Mouse (Mus musculus) lung, postnatal 36 days (tissue): ENCODE data around the gene Fads6.

ENCODE experiments used
- DNase-seq: peaks from one replicate; pipeline ENCODE4 v3.0.0; 2022; ENCODE audit warnings: mixed read lengths

Gene Fads6

DNA sequence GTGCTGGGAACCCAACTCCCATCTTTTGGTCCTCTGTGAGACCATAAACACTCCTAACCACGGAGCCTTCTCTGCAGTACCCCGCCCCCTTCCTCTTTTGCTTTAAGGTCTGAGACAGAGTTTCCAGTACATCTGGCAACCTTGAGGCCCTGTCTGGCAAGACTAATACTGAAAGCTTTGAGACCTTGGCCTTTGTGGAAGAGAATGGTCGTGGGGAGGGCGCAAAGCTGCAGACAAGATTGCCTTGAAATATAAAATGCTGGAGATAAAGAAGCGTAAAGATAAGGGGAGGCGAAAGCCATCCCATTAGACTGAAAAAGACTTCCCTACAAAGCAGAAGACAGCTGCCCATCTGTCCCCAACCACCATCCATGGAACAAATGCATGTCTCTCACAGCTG lies 22.0 kb downstream of the Fads6 start:
- DNase-seq, result no peak

DNA sequence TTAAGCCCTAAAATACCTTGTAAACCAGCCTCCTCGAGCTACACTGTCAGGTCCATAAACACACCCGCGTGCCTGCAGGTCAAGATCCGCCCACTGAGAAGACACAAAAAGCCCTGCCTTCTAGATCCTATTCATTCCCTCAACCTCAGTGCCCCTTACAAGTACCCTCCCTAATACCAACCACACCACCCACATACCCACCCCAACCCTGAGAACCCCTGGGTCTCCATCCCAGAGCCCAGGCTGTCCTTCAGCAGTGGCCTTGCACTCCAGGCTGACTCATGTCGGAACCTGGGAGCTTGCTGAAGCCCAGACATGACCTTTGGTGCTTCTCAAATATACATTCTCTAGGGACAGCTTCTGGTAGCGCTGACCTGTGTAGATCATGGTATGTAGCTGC lies 22.7 kb downstream of the Fads6 start:
- no peak for DNase-seq

DNA sequence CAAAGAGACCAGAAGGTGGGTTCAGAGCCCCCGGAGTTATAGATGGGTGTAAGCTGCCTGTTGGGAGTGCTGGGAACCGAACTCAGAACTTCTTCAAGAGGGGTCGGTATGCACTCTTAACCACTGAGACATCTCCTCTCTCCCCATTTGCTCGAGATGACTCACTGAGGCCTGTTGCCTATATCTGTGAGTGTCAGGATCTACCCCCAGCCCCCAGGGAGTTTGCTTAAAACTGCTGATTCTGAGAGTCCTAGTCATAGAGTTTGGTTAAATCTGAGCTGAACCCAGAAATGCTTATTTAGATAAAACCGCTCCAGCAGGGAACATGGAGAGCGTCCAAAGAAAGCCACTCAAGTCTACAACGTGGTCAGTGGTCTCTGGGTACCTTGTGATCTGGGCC lies 23.3 kb downstream of the Fads6 start:
- no peak for DNase-seq

DNA sequence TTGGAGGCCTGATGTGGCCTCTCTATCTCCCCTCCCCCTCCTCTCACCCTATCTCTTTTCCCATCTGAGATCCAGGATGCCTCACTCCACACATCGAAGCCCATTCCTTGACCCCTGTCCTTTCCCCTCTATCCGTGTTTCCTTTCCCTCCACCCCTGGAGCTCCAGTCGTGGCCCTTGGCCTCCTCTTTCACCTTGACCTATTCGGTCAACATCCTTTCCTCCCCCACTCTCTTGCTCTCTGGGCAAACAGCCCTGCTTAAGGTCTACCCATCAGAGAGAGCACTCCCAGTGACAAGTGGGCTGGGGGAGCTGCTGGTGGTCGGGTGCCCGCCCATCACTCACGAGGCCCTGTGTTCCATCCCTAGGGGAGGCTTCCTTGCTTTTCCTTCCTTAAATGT lies 23.7 kb downstream of the Fads6 start:
- DNase-seq, result no peak

DNA sequence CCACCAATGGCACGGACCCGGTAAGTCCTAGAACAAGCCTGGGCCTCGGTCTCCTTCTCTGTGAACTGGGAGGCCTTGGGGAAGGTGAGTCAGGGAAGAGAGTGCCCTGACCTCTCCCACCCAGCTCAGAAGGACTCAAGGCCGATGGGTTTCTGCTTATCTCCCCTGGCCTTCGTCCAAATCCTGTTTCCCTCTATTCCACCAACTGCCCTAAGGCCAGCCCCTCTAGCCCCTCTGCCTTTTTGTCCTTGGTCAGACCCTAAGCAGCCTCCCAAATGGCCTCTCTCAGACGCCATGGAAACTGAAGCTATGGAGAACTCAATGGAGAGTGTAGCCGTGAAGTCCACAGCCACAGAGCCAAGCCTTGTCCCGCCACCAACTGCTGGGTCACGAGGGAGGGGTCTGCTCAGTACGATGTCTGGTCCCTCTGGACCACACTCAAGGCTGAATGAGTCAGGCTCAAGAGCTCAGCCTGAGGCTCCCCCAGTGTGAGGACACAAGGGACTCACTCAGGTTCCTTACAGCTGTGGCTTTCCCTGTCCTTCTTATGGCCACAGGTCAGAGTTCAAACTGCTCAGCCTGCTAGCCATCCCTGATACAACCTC lies 24.5 kb downstream of the Fads6 start:
- DNase-seq, result no peak

DNA sequence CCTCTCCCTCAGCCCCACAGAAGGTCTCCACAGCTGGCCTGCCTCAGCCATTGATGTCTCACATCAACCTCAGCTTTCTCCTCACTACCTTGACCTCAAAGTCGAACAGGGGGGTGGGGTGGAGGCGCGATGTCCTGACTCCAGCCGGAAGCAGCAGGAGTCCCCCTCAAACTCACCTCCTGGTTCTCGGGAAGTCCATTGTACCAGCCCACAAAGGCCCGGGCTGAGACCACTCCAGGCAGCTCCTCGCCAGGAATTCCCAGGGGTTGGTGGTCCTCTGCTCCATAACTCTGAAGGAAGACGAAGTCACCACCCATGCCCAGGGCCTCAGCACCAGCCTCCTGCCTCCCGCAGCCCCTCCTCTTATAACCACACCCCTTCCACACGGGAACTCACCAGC lies 26.0 kb downstream of the Fads6 start:
- no peak for DNase-seq

DNA sequence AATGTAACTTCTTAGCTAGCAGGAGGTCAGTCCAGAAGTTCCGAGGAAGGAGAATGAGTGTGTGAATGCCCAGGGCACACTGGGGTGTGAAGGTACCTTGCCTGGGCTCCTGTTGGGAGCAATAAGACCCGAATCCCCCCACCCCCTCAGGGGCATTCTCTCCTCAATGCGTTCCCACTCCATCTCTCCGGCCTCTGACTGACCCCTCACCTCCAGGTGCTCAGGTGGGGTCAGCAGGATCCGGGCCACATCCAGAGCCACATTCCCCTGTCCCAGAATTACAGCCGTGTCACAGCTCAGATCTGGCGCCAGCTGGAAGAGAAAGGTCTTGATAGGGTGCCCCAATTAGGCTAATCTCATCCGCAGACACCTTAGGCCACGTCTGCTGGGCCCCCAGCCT lies 26.4 kb downstream of the Fads6 start:
- no peak for DNase-seq

DNA sequence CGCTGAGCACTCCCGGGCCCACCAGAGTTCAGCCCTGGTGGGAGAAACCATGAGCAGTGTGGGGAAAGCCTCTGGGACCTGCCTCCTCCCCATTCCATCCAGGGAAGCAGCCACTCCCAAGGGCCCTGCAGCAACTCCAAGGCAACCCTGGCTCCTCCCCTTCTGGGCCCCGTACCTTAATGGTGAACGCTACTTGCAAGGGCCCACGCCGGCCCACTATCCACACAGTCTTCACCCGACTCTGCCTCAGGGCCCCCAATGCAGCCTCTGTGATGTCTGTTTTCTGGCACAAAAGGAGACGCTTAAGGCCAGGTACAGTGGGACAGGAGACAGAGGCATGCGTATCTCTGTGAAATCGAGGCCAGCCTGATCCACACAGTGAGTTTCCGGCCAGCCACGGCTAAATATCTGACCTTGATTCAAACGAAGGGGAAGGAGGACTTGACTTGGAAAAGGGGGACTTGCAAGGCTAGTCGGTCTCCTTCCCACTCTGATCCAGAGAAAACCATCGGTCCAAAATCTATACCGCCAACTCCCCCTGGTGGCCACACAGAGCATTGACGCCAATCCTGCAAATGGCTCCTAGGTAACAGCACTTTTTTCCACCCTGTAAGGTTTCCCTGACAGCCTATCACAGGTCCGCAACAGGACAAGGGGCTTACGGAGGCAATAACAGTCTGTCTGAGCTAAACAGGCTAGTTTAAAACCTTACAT lies 27.2 kb downstream of the Fads6 start:
- DNase-seq, result peak; percentile 85

DNA sequence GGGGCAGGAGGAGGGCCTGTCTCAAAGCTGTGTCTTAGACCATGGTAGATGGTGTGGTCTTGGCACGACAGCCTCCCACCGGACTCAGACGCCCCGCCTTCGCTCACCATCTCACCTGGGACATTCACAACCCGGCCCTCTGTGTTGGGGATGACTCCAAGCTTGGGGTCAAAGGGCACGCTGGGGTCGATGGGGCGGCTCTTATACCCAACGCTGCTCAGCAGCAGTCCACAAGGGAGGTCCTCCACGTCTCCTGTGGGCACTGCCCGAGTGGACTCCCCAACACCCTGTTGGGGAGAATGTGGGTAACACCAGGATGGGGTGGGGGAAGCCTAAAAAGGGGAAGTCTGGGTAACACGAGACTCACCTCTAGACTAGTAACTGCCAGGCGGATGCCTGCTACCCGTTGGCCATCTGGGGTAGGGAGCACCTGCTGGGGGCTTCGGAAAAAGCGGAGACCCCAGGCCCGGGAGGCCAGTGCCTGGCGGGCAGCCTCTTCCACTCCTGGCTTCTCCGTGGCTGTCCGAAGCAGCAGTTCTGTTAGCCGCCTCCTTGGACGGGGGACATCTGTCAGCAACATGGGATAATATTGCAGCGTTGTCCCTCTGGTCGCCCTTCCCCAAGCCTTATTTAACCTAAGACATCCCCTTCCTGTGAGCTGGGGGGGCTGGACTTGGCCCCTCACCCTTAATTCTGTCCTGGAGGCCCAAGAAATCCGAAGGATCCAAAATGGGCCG lies 28.0 kb downstream of the Fads6 start:
- no peak for DNase-seq

DNA sequence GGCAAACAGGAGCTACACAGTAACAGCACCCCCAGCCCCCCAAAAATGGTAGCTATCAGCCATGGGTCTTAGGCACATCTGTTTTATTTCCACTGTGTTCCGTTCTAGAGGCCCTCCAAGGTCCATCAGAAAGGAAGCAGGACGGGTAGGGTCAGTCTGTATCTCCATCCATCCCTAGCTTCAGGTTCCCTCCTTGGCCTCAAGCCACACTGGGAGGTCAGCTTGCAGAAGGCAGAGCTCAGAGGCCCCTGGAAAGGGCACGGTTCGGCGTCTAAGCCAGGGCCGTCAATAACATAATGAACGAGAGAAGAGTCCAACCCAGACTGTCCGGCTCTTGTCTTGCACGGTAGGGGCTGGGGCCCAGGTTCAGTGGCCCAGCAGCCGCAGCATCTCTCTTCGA lies 29.5 kb downstream of the Fads6 start:
- no peak for DNase-seq

DNA sequence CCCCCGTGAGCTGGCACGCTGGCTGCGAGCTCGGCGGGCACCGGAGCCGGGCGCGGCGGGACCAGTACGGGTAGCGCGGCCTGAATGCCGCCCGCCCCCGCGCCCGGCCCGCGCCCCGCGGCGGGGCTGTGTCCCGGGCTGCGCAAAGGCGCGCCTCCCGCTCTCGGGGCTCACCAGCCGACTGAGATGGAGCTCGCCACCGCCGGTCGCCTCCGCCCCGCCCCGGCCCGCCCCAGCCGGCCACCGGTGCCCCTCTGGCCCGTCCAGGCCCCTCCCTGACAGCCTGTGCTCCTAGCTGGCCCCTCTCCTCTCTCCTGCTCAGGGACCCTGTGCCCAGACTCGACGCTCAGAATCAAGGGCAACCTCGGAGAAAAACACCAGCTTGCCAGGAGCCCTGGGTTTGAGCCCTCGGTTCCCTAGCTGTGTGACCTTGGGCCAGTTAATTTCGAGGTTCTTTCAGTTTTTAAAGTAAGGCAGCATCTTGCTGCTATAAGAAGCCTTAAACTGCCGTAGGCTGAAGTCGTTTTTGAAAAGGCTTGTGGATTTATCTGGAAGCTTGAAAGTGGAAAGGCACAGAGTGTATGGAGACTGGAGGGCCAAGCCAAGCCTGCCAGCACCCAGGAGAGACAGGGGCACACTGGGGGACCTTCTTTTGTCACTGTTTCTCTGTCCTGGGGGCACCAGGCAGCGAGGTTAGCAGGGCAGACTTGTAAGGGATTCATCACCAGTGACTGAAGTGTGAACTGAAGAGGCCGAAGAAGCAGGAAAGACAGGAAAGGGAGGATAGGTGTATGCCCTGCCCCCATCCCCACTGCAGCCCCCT lies 30.2 kb downstream of the Fads6 start, which contains the start of gene Grin2c:
TSS of gene Grin2c (minus strand) at position 183 of the 823 bp plus-strand sequence.
- DNase-seq, result no peak

DNA sequence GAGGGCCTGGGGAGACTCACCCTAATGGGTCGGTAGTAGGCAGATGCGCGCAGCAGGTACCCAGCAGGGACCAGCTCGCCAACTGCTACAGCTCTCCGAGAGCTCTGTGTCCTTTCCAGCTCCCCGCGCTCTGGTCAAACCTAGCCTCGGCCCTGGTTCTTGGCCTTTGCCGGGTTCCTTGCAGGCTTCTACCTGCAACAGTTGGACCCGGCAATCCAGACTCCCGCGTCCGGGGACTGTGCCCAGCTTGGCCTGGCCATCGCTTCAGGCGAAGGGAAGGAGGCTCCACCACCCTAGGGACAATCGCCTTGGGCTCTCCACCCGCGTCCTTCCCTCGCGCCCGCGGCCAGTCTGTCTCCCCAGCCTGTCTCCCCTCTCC lies 31.1 kb downstream of the Fads6 start:
- DNase-seq, result no peak

DNA sequence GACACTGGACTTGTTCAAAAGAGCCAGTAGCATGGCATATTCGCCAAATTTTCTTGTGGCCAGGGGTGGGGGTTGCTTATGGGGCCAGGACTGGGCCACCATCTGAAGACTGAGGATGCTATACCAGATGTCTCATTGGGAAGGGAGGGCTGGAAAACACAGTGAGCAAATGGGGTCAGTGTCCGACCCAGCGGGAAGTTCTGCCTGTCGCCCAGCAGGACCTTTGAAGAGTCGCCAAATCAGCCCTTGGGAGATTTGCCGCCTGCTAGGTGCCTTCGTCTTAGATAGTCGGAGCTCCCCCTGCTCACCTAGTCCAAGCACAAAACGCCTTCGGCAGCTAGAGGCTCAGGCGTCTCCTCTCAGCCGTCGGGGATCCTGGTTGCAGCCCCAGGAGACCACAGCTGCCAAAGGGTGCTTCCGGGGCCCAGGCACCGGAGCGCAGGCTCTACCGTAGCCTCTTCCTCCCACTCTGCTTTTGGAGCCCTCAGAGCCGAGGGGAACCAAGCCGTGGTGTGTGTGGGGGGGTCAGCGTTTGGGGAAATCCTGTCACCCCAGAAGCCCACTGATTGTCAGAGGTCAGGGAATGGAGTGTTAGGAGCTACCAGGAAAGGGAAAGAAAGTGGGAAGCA lies 31.6 kb downstream of the Fads6 start:
- DNase-seq, result no peak

DNA sequence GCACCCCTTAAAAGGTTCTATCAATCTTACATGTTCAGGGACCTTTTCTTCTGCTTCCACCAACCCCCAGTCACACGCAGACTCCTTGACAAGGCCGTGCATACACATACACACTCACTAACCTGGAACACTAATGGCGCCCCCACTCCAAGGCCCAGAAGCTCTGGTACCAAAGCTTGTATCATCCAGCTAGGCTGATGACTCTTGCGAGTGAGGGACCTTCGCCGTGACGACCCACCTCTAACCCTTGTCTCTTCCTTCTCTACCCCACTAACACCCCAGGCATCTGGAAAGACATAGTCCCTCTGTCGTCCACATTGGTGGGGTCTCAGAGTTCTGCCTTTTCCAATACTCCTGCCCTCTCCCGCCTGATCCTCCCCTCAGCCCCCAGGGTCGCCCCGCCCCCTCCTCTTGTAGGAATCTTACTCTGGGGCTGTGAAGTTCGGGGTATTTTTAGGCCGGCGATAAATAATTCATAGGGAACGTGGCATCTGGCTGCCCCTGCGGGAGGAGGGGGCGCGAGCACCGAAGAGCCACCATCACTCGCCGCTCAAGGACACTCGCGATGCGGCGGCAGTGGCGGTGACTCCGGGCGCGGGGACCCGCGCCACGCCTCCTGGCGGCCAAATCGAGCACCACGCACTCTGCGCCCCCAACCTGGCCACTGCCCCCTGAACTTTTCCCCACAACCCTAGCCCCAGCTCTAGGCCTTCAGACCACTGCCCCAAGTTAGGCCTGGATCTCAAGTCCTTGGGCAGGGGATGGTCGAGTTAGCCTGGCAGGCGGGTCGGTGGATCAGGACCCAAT lies 32.4 kb downstream of the Fads6 start:
- no peak for DNase-seq

DNA sequence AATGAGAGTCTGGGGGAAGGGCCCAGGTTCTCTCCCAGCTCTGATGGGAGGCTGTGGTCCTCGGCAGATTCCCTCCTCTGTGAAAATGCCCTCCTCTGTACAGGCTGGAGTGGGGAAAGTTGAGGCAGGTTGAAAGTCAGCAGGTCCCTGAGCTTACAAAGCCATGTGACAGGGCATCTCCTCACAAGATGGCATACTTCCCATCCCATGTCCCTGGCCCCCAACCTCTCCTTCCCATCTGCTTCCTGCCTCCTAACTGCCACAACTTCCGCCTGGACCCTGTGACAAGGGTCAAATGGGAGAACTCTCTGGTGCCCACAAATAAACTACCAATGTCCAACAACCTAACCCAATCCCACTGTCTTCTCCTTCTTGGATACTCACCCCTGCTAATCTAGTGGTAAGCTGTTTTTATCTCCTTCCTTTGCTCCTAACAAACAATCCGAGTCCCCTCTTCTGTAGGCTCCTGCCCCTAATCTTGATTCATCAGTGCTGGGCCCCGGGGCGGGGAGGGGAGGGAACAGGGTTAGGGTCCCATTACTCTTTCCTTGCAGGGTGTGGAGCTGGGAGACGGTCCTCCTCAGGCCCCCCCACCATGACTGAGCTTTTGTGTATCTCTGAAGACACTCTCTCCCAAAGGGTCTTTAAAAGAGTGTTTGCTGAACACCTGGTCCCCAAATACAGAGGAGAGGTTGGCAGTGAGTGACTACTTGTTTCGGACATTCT lies 33.2 kb downstream of the Fads6 start:
- no peak for DNase-seq

DNA sequence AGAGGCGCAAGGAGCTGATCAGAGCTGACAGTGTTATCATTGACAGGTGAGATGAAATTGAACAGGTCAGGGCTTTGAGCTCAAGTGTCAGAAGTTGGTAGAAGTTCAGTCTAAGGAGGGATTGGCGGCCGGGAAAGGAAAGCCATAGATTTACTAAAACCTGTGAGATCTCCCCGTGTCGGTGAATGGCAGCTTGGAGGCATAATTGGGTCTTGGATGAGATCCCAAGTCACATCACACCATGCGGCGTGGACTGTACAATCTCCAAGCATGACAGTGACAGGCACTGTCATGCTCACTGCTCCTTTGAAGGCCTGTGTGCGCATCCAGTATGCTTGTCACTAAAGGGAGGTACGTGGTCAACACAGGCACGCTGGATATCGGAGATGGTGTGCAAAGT lies 34.5 kb downstream of the Fads6 start:
- DNase-seq, result no peak

DNA sequence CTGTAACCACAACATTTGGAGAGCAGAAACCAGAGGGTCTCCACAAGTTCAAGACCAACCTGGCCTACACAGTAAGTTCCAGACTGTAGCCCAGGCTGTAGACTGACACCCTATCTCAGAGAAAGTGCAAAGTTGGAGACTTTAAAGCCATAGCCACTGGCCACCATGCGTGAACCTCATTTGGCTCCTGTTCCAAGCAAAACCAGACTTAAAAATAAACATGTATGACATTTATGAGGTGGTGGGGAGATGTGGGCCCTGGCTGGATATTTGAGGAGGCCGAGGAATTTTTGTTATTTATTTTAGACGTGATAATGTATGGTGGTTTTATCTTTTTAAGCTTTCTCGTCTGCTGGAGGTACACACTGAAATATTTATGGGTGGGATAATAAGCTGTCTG lies 38.3 kb downstream of the Fads6 start:
- DNase-seq, result peak; percentile 38

DNA sequence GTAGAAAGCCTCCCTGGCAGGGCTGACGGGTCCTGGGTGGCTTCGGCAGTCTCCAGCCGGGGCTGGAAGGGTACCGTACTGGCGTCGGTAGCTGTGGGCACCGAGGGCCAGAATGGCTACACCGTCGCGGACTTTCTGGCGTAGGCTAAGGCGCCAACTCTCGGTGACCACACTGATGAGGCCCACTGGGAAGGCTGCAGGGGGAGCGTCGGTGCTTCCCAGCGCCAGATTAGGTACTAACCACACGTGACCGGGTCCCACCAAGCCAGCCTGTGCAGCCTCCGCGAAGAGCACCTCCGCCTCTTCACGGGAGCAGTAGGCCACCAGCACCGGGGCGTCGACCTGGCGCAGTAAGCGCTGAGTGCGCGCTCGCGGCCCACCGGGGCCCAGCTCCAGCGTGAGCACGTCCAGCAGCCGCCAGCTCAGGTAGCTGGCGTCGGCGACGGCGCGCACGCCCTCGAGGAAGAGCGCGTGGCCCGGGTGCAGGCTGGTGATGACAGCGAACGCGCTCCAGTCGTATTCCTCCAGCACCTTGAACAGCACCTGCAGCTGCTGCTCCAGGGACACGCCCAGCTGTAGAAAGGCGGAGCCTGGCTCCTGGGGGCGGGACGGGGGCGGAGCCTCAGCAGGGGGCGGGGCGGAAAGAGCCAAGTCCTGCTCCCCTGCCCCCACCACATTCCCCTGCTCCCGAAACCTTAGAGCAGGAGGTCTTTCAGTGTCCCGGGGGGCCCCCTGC lies 39.5 kb downstream of the Fads6 start:
- DNase-seq, result no peak

DNA sequence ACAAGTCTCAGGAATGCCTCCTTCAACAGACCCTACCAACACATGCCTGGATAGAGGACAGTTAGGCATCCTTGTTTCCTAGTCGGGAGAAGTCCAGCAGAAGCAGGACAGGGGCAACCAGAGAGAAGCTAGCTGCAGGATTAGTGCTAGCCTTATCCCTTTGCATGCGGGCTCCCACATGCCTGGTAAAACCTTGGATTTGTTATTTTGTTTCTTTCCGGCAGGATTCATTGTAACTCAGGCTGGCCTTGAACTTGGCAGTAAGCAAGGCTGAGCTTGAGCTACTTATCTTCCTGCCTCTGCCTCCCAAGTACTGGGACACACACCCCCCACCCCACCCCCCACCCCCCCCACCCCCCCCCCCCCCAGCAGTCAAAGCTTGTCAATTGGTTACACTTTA lies 46.2 kb downstream of the Fads6 start:
- no peak for DNase-seq

DNA sequence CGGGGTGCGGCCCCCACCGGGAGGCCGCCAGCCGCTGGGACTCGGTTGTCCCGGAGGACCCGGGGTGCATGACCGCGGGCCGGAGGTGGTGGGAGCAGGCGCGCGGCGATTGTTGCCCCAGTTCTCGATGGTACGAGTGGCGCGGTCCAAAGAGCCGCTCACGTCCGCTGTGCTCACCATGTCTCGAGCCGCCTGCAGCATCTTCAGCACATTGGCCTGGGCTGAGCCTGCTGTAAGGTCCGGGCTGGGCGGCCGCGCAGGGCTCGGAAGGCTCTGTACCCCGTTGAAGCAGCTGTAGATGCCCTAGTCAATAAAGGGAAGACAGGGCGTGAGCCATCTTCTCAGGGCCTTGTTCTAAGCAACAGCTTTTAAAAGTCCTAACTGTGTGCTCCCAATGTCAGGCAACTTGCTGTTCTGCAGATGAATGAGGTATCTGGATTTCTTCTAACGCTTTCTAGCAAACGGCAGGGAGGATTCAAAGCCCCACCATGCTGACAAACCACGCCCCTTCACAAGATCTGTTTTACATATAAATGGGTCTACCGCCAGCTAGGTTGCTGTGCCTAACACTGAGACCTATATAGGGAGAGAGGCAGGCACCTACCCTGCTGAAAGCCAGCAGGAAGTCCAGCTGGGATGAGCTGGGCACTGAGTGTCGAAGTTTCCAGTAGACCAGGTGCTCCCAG lies 46.9 kb downstream of the Fads6 start:
- no peak for DNase-seq
